Mouse (Mus musculus): Measurements from ENCODE around the gene Gtf2a1. TPM values are rescaled to one million over a fixed set of nuclear protein-coding genes. Genes with fewer than 3 reads are reported as not detected.
"Not testable (repeated sequence)": the region's sequence is repeated elsewhere in the genome, so short reads cannot be mapped to it uniquely, and the experiment has no call there.

Gtf2a1 gene
- polyA plus RNA-seq, 1 experiment from 2014 or later, result 28.1 TPM

DNA sequence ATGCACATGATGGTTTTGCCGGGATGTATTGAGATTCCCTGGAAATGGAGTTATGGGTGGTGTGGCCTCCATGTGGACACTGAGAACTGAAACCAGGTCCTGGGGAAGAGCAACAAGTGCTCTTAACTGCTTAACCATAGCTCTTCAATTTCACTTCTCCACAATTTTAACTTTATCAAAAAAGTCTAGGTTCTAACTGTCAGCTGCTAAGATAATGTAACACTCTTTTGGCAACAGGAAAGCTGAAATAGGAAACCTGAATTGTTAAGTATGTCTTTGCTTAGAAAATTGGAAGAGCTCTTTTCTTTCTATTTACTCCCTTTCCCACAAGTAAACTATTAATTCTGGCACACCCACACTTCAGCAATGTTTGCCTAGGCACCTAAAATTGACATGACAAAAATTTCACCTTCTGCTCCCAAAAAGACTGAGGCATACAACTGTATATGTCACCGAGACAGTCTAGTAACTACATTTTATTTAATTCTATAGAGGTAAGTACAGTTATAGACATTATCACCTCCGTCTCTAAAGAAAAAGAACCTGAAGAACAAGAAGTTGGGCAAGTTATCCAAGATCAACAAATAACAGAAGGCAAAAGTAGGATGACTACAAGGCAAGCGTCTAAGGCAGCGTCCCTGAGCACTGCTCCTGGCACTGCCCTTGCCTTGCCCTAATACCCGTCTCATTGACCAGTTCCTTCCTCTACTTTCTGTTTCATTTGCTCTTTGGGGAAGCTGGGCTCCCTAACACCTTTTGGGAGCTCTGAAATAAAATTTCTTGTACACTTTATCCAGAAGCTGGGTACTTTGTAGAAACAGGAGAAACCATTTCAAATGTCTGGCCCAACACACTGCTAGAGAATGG is 8.8 kb downstream of the Gtf2a1 start:
- Histone ChIP-seq H3K9me3 (no peaks in the 10 kb centered on the region), H3K4me1 (peaks cover 35% of the 10 kb centered on the region), H3K27ac (replicated peaks) (no peak overlapping the region), H3K4me2 (no peak overlapping the region), H3K4me3 (no peak overlapping the region), H3K36me3 (peaks cover 78% of the 10 kb centered on the region), H3K27me3 (replicated peaks) (no peaks in the 10 kb centered on the region), H3K9ac (no peak overlapping the region)
- WGBS, result 84% methylated on average over 6 of the region's 6 CpGs
- no peak for ATAC-seq (ENCODE audit: extremely low read depth, insufficient number of reproducible peaks, low FRiP score, low TSS enrichment)

DNA sequence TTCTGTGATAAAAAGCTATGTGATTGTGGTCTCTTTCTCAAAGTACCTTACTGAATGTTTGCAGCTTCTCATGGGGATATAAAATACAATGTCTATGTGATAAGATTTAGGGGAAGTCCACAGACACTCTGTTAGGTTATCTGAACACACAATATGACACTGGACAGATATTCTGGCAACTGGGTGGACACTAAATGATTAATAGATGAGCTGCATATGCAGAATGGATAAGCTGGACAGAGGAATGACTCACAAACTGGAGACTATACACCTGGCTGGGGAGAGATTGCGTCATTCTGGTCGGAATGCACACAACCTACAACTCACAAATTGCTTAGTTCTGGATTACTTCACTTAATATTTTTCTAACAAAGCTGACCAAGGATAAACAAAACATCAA is 10.6 kb downstream of the Gtf2a1 start:
- H3K27ac ChIP-seq (replicated peaks), result no peak overlapping the region
- no peak overlapping the region for H3K4me2 ChIP-seq
- H3K9me3 ChIP-seq, result no peaks in the 10 kb centered on the region
- H3K9ac ChIP-seq, result no peak overlapping the region
- no peaks in the 10 kb centered on the region for H3K27me3 ChIP-seq (replicated peaks)
- H3K36me3 ChIP-seq, result peaks cover 77% of the 10 kb centered on the region
- H3K4me3 ChIP-seq, result no peak overlapping the region
- ATAC-seq (ENCODE audit: extremely low read depth, insufficient number of reproducible peaks, low FRiP score, low TSS enrichment), result no peak
- WGBS, result 95% methylated on average over 2 of the region's 2 CpGs
- H3K4me1 ChIP-seq, result peaks cover 35% of the 10 kb centered on the region

DNA sequence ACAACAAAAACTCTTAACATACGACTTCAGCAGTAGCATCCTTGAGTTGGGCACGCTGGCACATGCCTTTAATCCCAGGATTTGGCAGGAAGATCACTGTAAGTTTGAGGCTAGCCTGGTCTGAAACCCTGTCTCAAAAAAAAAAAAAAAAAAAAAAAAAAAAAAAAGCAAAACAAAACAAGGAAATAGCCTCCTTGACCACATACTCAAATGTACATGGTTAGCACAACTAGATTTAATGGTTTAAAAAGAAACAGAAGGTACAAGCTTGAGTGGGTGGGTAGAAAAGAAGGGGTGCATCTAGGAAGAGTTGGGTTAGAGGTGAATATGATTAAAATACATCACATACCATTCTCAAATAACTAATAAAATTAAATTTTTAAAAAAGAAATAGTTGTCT is 18.6 kb downstream of the Gtf2a1 start:
- H3K36me3 ChIP-seq, result peaks cover 90% of the 10 kb centered on the region
- WGBS, result 82% methylated on average over 2 of the region's 2 CpGs

DNA sequence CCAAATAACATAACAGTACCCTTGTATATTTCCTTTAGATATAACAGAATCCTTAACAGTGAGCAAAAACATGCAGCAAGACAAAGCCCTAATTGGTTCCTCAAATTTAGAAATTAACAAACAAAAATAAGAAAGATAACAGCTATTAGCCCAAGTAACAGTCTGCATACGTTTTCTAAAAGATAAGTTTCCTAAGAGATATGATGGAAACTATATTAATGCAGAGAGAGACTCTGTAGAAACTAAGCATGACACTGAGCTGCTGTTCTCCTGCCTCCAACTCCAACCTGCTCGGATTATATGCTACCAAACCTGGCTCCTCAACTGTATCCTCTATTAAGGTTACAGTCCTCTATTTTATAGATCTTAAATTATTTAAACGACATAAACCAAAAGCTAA is 21.0 kb downstream of the Gtf2a1 start:
- no peak overlapping the region for H3K4me2 ChIP-seq
- H3K27me3 ChIP-seq (replicated peaks), result no peaks in the 10 kb centered on the region
- H3K27ac ChIP-seq (replicated peaks), result no peak overlapping the region
- no peak overlapping the region for H3K9ac ChIP-seq
- ATAC-seq (ENCODE audit: extremely low read depth, insufficient number of reproducible peaks, low FRiP score, low TSS enrichment), result no peak
- 76% methylated on average over 3 of the region's 3 CpGs for WGBS
- H3K9me3 ChIP-seq, result no peaks in the 10 kb centered on the region
- no peaks in the 10 kb centered on the region for H3K4me1 ChIP-seq
- peaks cover 90% of the 10 kb centered on the region for H3K36me3 ChIP-seq
- H3K4me3 ChIP-seq, result no peak overlapping the region

More for the DNA sequence above, 18.6 kb downstream of the Gtf2a1 start:
- Histone ChIP-seq H3K27ac (replicated peaks) (no peak overlapping the region), H3K4me2 (no peak overlapping the region), H3K27me3 (replicated peaks) (no peaks in the 10 kb centered on the region), H3K9me3 (no peaks in the 10 kb centered on the region), H3K4me1 (no peaks in the 10 kb centered on the region), H3K9ac (no peak overlapping the region), H3K4me3 (no peak overlapping the region)
- ATAC-seq (ENCODE audit: extremely low read depth, insufficient number of reproducible peaks, low FRiP score, low TSS enrichment), result no peak

DNA sequence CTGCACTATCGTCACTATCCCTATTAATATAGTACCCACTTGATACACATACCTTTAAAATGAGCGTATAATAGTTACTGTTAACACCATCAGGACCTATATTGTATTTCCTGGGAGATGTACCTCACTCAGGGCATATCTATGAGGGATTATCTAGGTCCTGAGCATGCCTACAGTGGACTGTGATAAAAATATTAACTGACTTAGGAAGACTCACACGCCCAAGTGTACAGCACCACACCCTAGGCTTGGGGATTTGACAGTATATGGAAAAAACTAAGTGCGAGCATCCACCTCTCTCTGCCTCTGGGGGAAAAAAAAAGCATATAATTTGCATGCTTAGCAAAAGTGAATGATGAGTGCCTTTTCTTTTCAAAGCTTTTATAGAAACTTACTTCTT is 23.1 kb downstream of the Gtf2a1 start:
- Histone ChIP-seq H3K9ac (no peak overlapping the region), H3K27ac (replicated peaks) (no peak overlapping the region), H3K27me3 (replicated peaks) (no peaks in the 10 kb centered on the region), H3K4me3 (no peak overlapping the region), H3K4me2 (no peak overlapping the region), H3K36me3 (peaks cover 88% of the 10 kb centered on the region), H3K9me3 (no peaks in the 10 kb centered on the region), H3K4me1 (peaks cover 9% of the 10 kb centered on the region)
- ATAC-seq (ENCODE audit: extremely low read depth, insufficient number of reproducible peaks, low FRiP score, low TSS enrichment), result no peak
- 91% methylated on average over 4 of the region's 4 CpGs for WGBS

DNA sequence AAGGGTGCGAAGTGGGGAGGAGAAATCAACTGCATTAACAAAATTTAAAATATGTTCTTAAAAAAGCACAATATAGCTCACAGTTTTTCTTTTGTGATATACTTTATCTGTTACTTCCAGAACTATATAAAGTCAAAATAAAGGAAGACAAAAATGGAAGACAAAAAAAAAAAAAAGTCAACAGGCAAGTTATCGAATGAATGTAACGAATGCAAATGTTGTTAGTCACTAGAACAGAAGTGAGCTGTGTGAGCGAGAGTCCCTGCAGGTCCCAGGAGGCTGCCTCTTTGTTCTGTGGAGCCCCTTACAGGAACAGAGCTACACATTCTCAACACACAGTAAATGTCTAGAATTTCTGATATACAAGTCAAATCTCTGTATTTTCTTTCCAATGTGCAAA is 32.1 kb downstream of the Gtf2a1 start:
- H3K9me3 ChIP-seq; H3K4me1 ChIP-seq; H3K4me2 ChIP-seq; H3K27ac ChIP-seq (replicated peaks); H3K9ac ChIP-seq; H3K4me3 ChIP-seq; ATAC-seq (ENCODE audit: extremely low read depth, insufficient number of reproducible peaks, low FRiP score, low TSS enrichment); H3K27me3 ChIP-seq (replicated peaks): not testable (repeated sequence)
- 88% methylated on average over 4 of the region's 4 CpGs for WGBS
- H3K36me3 ChIP-seq, result peaks cover 55% of the 10 kb centered on the region

- not testable (repeated sequence) for H3K4me2 ChIP-seq; H3K27ac ChIP-seq (replicated peaks); H3K9ac ChIP-seq; H3K4me1 ChIP-seq; H3K4me3 ChIP-seq; H3K27me3 ChIP-seq (replicated peaks); ATAC-seq (ENCODE audit: extremely low read depth, insufficient number of reproducible peaks, low FRiP score, low TSS enrichment); H3K9me3 ChIP-seq
- peaks cover 48% of the 10 kb centered on the region for H3K36me3 ChIP-seq
- 89% methylated on average over 8 of the region's 8 CpGs for WGBS
Observed at GRCm38 (mm10) chr12:91557358-91558005, 32.8 kb downstream of the Gtf2a1 start.

GRCm38 (mm10) chr12:91551773-91552526 is 38.3 kb downstream of the Gtf2a1 start:
- 28% methylated on average over 19 of the region's 19 CpGs for WGBS
- peaks cover 17% of the 10 kb centered on the region for H3K4me1 ChIP-seq
- ATAC-seq (ENCODE audit: extremely low read depth, insufficient number of reproducible peaks, low FRiP score, low TSS enrichment), result peak; percentile 77
- no peak overlapping the region for H3K4me3 ChIP-seq
- no peak overlapping the region for H3K9ac ChIP-seq
- H3K27me3 ChIP-seq (replicated peaks), result no peaks in the 10 kb centered on the region
- peak overlapping the region; percentile 54 for H3K4me2 ChIP-seq
- peaks cover 17% of the 10 kb centered on the region for H3K36me3 ChIP-seq
- no peaks in the 10 kb centered on the region for H3K9me3 ChIP-seq
- peak overlapping the region; percentile 29; the same call in 1 of the 2 replicates for H3K27ac ChIP-seq (replicated peaks)

- no peak for ATAC-seq (ENCODE audit: extremely low read depth, insufficient number of reproducible peaks, low FRiP score, low TSS enrichment)
- H3K4me1 ChIP-seq, result peaks cover 17% of the 10 kb centered on the region
- no peak overlapping the region for H3K4me3 ChIP-seq
- WGBS, result 71% methylated on average over 9 of the region's 9 CpGs
- peaks cover 8% of the 10 kb centered on the region for H3K36me3 ChIP-seq
- H3K4me2 ChIP-seq, result no peak overlapping the region
- no peaks in the 10 kb centered on the region for H3K9me3 ChIP-seq
- no peak overlapping the region for H3K9ac ChIP-seq
- no peak overlapping the region for H3K27ac ChIP-seq (replicated peaks)
- no peaks in the 10 kb centered on the region for H3K27me3 ChIP-seq (replicated peaks)
Observed at GRCm38 (mm10) chr12:91549471-91549870, 40.8 kb downstream of the Gtf2a1 start.

- no peak for ATAC-seq (ENCODE audit: extremely low read depth, insufficient number of reproducible peaks, low FRiP score, low TSS enrichment)
- Histone ChIP-seq H3K4me3 (no peak overlapping the region), H3K27ac (replicated peaks) (no peak overlapping the region), H3K9me3 (0 out of 2 replicates have a peak, but pooled peaks cover 4% of the 10 kb centered on the region), H3K9ac (no peak overlapping the region), H3K4me1 (no peaks in the 10 kb centered on the region), H3K36me3 (no peaks in the 10 kb centered on the region), H3K27me3 (replicated peaks) (no peaks in the 10 kb centered on the region), H3K4me2 (no peak overlapping the region)
- WGBS, result 74% methylated on average over 7 of the region's 7 CpGs
Observed at GRCm38 (mm10) chr12:91540202-91540601, 50.1 kb downstream of the Gtf2a1 start.

- WGBS, result 85% methylated on average over 6 of the region's 6 CpGs
- Histone ChIP-seq H3K36me3 (no peaks in the 10 kb centered on the region), H3K27ac (replicated peaks) (no peak overlapping the region), H3K9me3 (no peaks in the 10 kb centered on the region), H3K4me1 (no peaks in the 10 kb centered on the region), H3K4me3 (no peak overlapping the region), H3K27me3 (replicated peaks) (no peaks in the 10 kb centered on the region), H3K9ac (no peak overlapping the region), H3K4me2 (no peak overlapping the region)
- ATAC-seq (ENCODE audit: extremely low read depth, insufficient number of reproducible peaks, low FRiP score, low TSS enrichment), result no peak
Observed at GRCm38 (mm10) chr12:91534514-91534913, 55.8 kb downstream of the Gtf2a1 start.
